Mouse (Mus musculus) MEL (cell line): ENCODE measurements around the gene A930018P22Rik. TPM values are rescaled to one million over a fixed set of nuclear protein-coding genes. Genes with fewer than 3 reads are reported as not detected.
A peak's percentile ranks its signal among the peaks of the same experiment; 100 is the strongest.

Experiments used
- DNase-seq: peaks from one replicate; pipeline ENCODE4 v3.0.0; 2011; ENCODE audit warnings: low read depth, low spot score
- H3K27ac ChIP-seq: 2 replicates; pipeline ENCODE4 v1.5.1; 2012; ENCODE audit warnings: low read depth, mild to moderate bottlenecking, control low read depth, low read length, moderate library complexity; ENCODE audit not compliant: control insufficient read depth
- H3K27me3 ChIP-seq, 2 experiments: fragments of 150-350 bp in 1 of 2; sonication (generic) in 1 of 2; 2 replicates each; pipeline ENCODE4 v1.6.1; 2012; ENCODE audit warnings: low read length in 2 of 2, mild to moderate bottlenecking in 2 of 2, improper control_type of control experiment in 1 of 2, moderate library complexity in 1 of 2; ENCODE audit not compliant: insufficient read depth in 2 of 2, control insufficient read depth in 1 of 2
- H3K36me3 ChIP-seq, 2 experiments: 2 replicates each; pipeline ENCODE4 v1.6.1; 2012 to 2014; ENCODE audit warnings: low read length in 2 of 2, improper control_type of control experiment in 1 of 2, inconsistent platforms in 1 of 2, mild to moderate bottlenecking in 1 of 2; ENCODE audit not compliant: insufficient read depth in 2 of 2, control insufficient read depth in 1 of 2
- H3K4me1 ChIP-seq, 2 experiments: fragments of 150-350 bp in 1 of 2; sonication (generic) in 1 of 2; 2 replicates each; pipeline ENCODE4 v1.6.1; 2012; ENCODE audit warnings: low read length in 2 of 2, improper control_type of control experiment in 1 of 2, mild to moderate bottlenecking in 1 of 2; ENCODE audit not compliant: insufficient read depth in 2 of 2, control insufficient read depth in 1 of 2
- H3K4me3 ChIP-seq, 2 experiments: fragments of 150-350 bp in 1 of 2; sonication (generic) in 1 of 2; 2 replicates each; pipeline ENCODE4 v1.5.1; 2012; ENCODE audit warnings: low read depth in 2 of 2, low read length in 2 of 2, mild to moderate bottlenecking in 2 of 2, moderate library complexity in 2 of 2, control low read depth in 1 of 2, improper control_type of control experiment in 1 of 2; ENCODE audit not compliant: control insufficient read depth in 1 of 2, insufficient read depth in 1 of 2
- H3K79me2 ChIP-seq: 2 replicates; pipeline ENCODE4 v1.6.1; 2012; ENCODE audit warnings: mild to moderate bottlenecking, low read length, moderate library complexity; ENCODE audit not compliant: control insufficient read depth, poor library complexity, insufficient read depth
- H3K9ac ChIP-seq: 2 replicates; pipeline ENCODE4 v1.6.1; 2012; ENCODE audit warnings: low read depth, mild to moderate bottlenecking, control low read depth, low read length, moderate library complexity; ENCODE audit not compliant: control insufficient read depth, poor library complexity, severe bottlenecking
- H3K9me3 ChIP-seq: fragments of 150-350 bp; sonication (generic); replicated peaks from 2 replicates; pipeline ENCODE4 v1.6.1; 2012; ENCODE audit warnings: mild to moderate bottlenecking, low read length, improper control_type of control experiment, moderate library complexity; ENCODE audit not compliant: insufficient read depth
- BHLHE40 ChIP-seq: IDR thresholded peaks from 2 replicates; pipeline ENCODE4 v1.6.1; 2012; ENCODE audit warnings: low read depth, mild to moderate bottlenecking, inconsistent platforms, low read length, improper control_type of control experiment, borderline replicate concordance
- CHD1 ChIP-seq: IDR thresholded peaks from 2 replicates; pipeline ENCODE4 v1.6.1; 2012; ENCODE audit warnings: low read depth, mild to moderate bottlenecking, inconsistent platforms, low read length, improper control_type of control experiment
- CHD2 ChIP-seq: IDR thresholded peaks from 2 replicates; pipeline ENCODE4 v1.6.1; 2011; ENCODE audit warnings: low read length, improper control_type of control experiment
- CTCF ChIP-seq, 3 experiments: IDR thresholded peaks in 2 of 3; conservative IDR thresholded peaks in 1 of 3; 2 replicates each; pipeline ENCODE4 v1.5.1; 2011 to 2012; ENCODE audit warnings: low read length in 3 of 3, low read depth in 2 of 3, mild to moderate bottlenecking in 2 of 3, improper control_type of control experiment in 1 of 3, inconsistent platforms in 1 of 3, mixed read lengths in 1 of 3, moderate library complexity in 1 of 3; ENCODE audit not compliant: control insufficient read depth in 1 of 3, insufficient read depth in 1 of 3, poor library complexity in 1 of 3, severe bottlenecking in 1 of 3
- E2F4 ChIP-seq: IDR thresholded peaks from 2 replicates; pipeline ENCODE4 v1.6.1; 2011; ENCODE audit warnings: low read depth, low read length, improper control_type of control experiment, borderline replicate concordance
- ELF1 ChIP-seq: IDR thresholded peaks from 2 replicates; pipeline ENCODE4 v1.6.1; 2014; ENCODE audit warnings: low read depth, mild to moderate bottlenecking, inconsistent platforms, low read length, improper control_type of control experiment, moderate library complexity
- EP300 ChIP-seq, 2 experiments: IDR thresholded peaks; 2 replicates each; pipeline ENCODE4 v1.6.1; 2011; ENCODE audit warnings: improper control_type of control experiment in 2 of 2, low read length in 2 of 2, low read depth in 1 of 2, mild to moderate bottlenecking in 1 of 2
- ETS1 ChIP-seq: IDR thresholded peaks from 2 replicates; pipeline ENCODE4 v1.6.1; 2012; ENCODE audit warnings: low read depth, mild to moderate bottlenecking, inconsistent platforms, low read length, improper control_type of control experiment, moderate library complexity
- GATA1 ChIP-seq: IDR thresholded peaks from 2 replicates; pipeline ENCODE4 v1.6.1; 2011; ENCODE audit warnings: low read depth, low read length, improper control_type of control experiment
- JUND ChIP-seq: IDR thresholded peaks from 2 replicates; pipeline ENCODE4 v1.6.1; 2011; ENCODE audit warnings: low read depth, mild to moderate bottlenecking, improper control_type of control experiment, low read length
- MAFK ChIP-seq: IDR thresholded peaks from 2 replicates; pipeline ENCODE4 v1.6.1; 2011; ENCODE audit warnings: low read depth, mild to moderate bottlenecking, low read length, improper control_type of control experiment, borderline replicate concordance
- MAX ChIP-seq: IDR thresholded peaks from 2 replicates; pipeline ENCODE4 v1.6.1; 2011; ENCODE audit warnings: low read length, improper control_type of control experiment
- MAZ ChIP-seq: IDR thresholded peaks from 2 replicates; pipeline ENCODE4 v1.6.1; 2012; ENCODE audit warnings: low read depth, mild to moderate bottlenecking, inconsistent platforms, low read length, improper control_type of control experiment
- MXI1 ChIP-seq: IDR thresholded peaks from 2 replicates; pipeline ENCODE4 v1.6.1; 2011; ENCODE audit warnings: mild to moderate bottlenecking, low read depth, low read length, improper control_type of control experiment
- MYC ChIP-seq: IDR thresholded peaks from 2 replicates; pipeline ENCODE4 v1.6.1; 2011; ENCODE audit warnings: low read depth, mild to moderate bottlenecking, low read length, improper control_type of control experiment, moderate library complexity
- NELFE ChIP-seq: IDR thresholded peaks from 2 replicates; pipeline ENCODE4 v1.6.1; 2011; ENCODE audit warnings: low read depth, low read length, improper control_type of control experiment
- NRF1 ChIP-seq: IDR thresholded peaks from 2 replicates; pipeline ENCODE4 v1.6.1; 2014; ENCODE audit warnings: low read depth, mild to moderate bottlenecking, inconsistent platforms, low read length, improper control_type of control experiment, moderate library complexity; ENCODE audit not compliant: poor library complexity, insufficient read depth, severe bottlenecking
- POLR2A ChIP-seq, 2 experiments: IDR thresholded peaks; 2 replicates each; pipeline ENCODE4 v1.6.1; 2011 to 2012; ENCODE audit warnings: low read length in 2 of 2, mild to moderate bottlenecking in 2 of 2, control low read depth in 1 of 2, improper control_type of control experiment in 1 of 2, low read depth in 1 of 2, moderate library complexity in 1 of 2; ENCODE audit not compliant: control insufficient read depth in 1 of 2, insufficient read depth in 1 of 2, poor library complexity in 1 of 2
- POLR2AphosphoS2 ChIP-seq: IDR thresholded peaks from 2 replicates; pipeline ENCODE4 v1.6.1; 2011; ENCODE audit warnings: low read length, improper control_type of control experiment
- RCOR1 ChIP-seq: IDR thresholded peaks from 2 replicates; pipeline ENCODE4 v1.6.1; 2012; ENCODE audit warnings: low read depth, mild to moderate bottlenecking, inconsistent platforms, low read length, improper control_type of control experiment
- SIN3A ChIP-seq: IDR thresholded peaks from 2 replicates; pipeline ENCODE4 v1.6.1; 2012; ENCODE audit warnings: low read length, improper control_type of control experiment, inconsistent platforms
- SMC3 ChIP-seq: IDR thresholded peaks from 2 replicates; pipeline ENCODE4 v1.6.1; 2011; ENCODE audit warnings: low read depth, low read length, improper control_type of control experiment
- TAL1 ChIP-seq: IDR thresholded peaks from 2 replicates; pipeline ENCODE4 v1.6.1; 2012; ENCODE audit warnings: mild to moderate bottlenecking, inconsistent platforms, low read length, moderate library complexity, mixed read lengths
- TBP ChIP-seq: IDR thresholded peaks from 2 replicates; pipeline ENCODE4 v1.8.0; 2011; ENCODE audit warnings: low read depth, low read length, improper control_type of control experiment
- TCF12 ChIP-seq: IDR thresholded peaks from 2 replicates; pipeline ENCODE4 v1.6.1; 2014; ENCODE audit warnings: low read depth, mild to moderate bottlenecking, inconsistent platforms, low read length, improper control_type of control experiment, moderate library complexity
- UBTF ChIP-seq: IDR thresholded peaks from 2 replicates; pipeline ENCODE4 v1.6.1; 2012; ENCODE audit warnings: low read depth, mild to moderate bottlenecking, inconsistent platforms, low read length, improper control_type of control experiment, moderate library complexity, borderline replicate concordance; ENCODE audit not compliant: insufficient read depth
- USF1 ChIP-seq: IDR thresholded peaks from 2 replicates; pipeline ENCODE4 v1.6.1; 2014; ENCODE audit warnings: low read depth, mild to moderate bottlenecking, inconsistent platforms, low read length, improper control_type of control experiment, moderate library complexity
- USF2 ChIP-seq, 2 experiments: IDR thresholded peaks; 2 replicates each; pipeline ENCODE4 v1.6.1; 2011 to 2012; ENCODE audit warnings: improper control_type of control experiment in 2 of 2, low read length in 2 of 2, borderline replicate concordance in 1 of 2, inconsistent platforms in 1 of 2, low read depth in 1 of 2, mild to moderate bottlenecking in 1 of 2; ENCODE audit not compliant: insufficient read depth in 1 of 2
- ZC3H11A ChIP-seq: IDR thresholded peaks from 2 replicates; pipeline ENCODE4 v1.6.1; 2012; ENCODE audit warnings: low read depth, mild to moderate bottlenecking, inconsistent platforms, low read length, improper control_type of control experiment
- ZMIZ1 ChIP-seq: IDR thresholded peaks from 2 replicates; pipeline ENCODE4 v1.6.1; 2012; ENCODE audit warnings: low read depth, mild to moderate bottlenecking, inconsistent platforms, low read length, improper control_type of control experiment, moderate library complexity
- ZNF384 ChIP-seq: IDR thresholded peaks from 2 replicates; pipeline ENCODE4 v1.6.1; 2012; ENCODE audit warnings: low read depth, mild to moderate bottlenecking, inconsistent platforms, low read length, improper control_type of control experiment
- polyA plus RNA-seq, 2 experiments: library from polyadenylated mRNA; stranded (reverse) in 1 of 2; unstranded in 1 of 2; fragments of >175 nt in 1 of 2; fragments of >200 nt in 1 of 2; gene quantifications; 2 replicates each; pipeline versions ENCODE4 v1.2.1 to v1.2.4; 2012; ENCODE audit warnings: low replicate concordance in 2 of 2, low read depth in 1 of 2; ENCODE audit not compliant: insufficient read length in 2 of 2, insufficient read depth in 1 of 2, missing spikeins in 1 of 2
- total RNA-seq: library from RNA; depleted of rRNA; stranded (reverse); fragments of 300-350 nt; gene quantifications from 2 replicates; pipeline ENCODE4 v1.2.3, GENCODE M21; 2012

The A930018P22Rik gene
- total and polyA plus RNA-seq, 3 experiments, result not detected

- peak overlapping the region; percentile 94 for H3K27ac ChIP-seq
- peak overlapping the region; percentile 52 to 71 for H3K4me3 ChIP-seq
- no peaks in the 10 kb centered on the region for H3K9me3 ChIP-seq
- H3K79me2 ChIP-seq, result no peaks in the 10 kb centered on the region
- TF ChIP-seq E2F4 (no peak), ZNF384 (no peak), NELFE (peak; percentile 41; the same call in 1 of the 2 replicates), BHLHE40 (peak; percentile 75), MXI1 (peak; percentile 59), EP300 (IDR thresholded peaks at IDR 0.05; ENCODE audit: low read depth in 1 of 2, low read length in 2 of 2) (peak; percentile 85 to 90), SIN3A (peak; percentile 75; the same call in 1 of the 2 replicates), MAZ (peak; percentile 94), ZC3H11A (0 out of 2 replicates have a peak, but pooled peaks have one; percentile 14), CHD1 (no peak), MYC (peak; percentile 58; the same call in 1 of the 2 replicates), JUND (no peak), MAFK (no peak), CHD2 (no peak), POLR2A (IDR thresholded peaks at IDR 0.05; ENCODE audit: control insufficient read depth in 1 of 2, insufficient read depth in 1 of 2, low read depth in 1 of 2, low read length in 2 of 2, poor library complexity in 1 of 2) (peak in 1 of 2 experiments; percentile 59; a peak in 2 of 4 replicates), USF1 (no peak), USF2 (IDR thresholded peaks at IDR 0.05; ENCODE audit: borderline replicate concordance in 1 of 2, insufficient read depth in 1 of 2, low read depth in 1 of 2, low read length in 2 of 2) (no peak), ZMIZ1 (no peak), SMC3 (peak; percentile 27), POLR2AphosphoS2 (no peak; the same call in 1 of the 2 replicates), UBTF (no peak), NRF1 (no peak), GATA1 (peak; percentile 59), RCOR1 (peak; percentile 84), ETS1 (peak; percentile 76; the same call in 1 of the 2 replicates), ELF1 (peak; percentile 82), CTCF (IDR thresholded peaks at IDR 0.05 in 2 of 3, conservative IDR thresholded peaks at IDR 0.05 in 1 of 3; ENCODE audit: control insufficient read depth in 1 of 3, insufficient read depth in 1 of 3, low read depth in 2 of 3, low read length in 3 of 3, poor library complexity in 1 of 3, severe bottlenecking in 1 of 3) (no peak; a peak in 1 of 6 replicates), TAL1 (peak; percentile 64), TCF12 (peak; percentile 82), MAX (0 out of 2 replicates have a peak, but pooled peaks have one; percentile 14), TBP (peak; percentile 80)
- H3K27me3 ChIP-seq, result no peaks in the 10 kb centered on the region
- peaks cover 0 to 23% of the 10 kb centered on the region in 2 experiments; a peak in 2 of 4 replicates for H3K36me3 ChIP-seq
- peak; percentile 89 for DNase-seq
- peak overlapping the region; percentile 59 for H3K9ac ChIP-seq
- peaks cover 17 to 30% of the 10 kb centered on the region in 2 experiments for H3K4me1 ChIP-seq
Measured at GRCm38 (mm10) chr2:104172695-104173348, 50.3 kb downstream of the A930018P22Rik start.
